Mouse (Mus musculus): Measurements from ENCODE around the gene Ccdc71.

The Ccdc71 gene

DNA sequence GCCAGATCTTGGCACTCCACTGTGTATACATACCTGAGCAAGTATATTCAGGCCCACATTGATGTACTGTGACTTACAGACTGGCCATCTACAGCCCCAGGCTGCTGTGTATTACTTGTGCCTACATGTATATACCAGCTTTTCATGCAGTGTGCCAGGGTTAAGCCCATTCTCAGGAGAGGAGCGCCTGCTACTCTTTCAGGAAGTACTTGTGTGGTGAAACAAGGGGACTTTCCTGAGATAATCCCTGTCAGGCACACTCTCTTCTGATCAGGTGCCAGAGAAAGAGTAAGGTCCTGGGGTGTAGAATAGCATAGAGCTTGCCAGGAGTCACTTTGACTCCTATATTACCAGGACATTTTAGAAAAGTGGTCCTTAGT is 398 bp upstream of the Ccdc71 start:
- no peak for DNase-seq (ENCODE audit: low spot score in 2 of 2)

GRCm38 (mm10) chr9:108461181-108461631 is 879 bp downstream of the Ccdc71 start, which contains the start of gene Klhdc8b:
TSS of gene Klhdc8b (minus strand) at chr9:108461581.
- DNase-seq (ENCODE audit: low spot score in 2 of 2), result no peak

DNA sequence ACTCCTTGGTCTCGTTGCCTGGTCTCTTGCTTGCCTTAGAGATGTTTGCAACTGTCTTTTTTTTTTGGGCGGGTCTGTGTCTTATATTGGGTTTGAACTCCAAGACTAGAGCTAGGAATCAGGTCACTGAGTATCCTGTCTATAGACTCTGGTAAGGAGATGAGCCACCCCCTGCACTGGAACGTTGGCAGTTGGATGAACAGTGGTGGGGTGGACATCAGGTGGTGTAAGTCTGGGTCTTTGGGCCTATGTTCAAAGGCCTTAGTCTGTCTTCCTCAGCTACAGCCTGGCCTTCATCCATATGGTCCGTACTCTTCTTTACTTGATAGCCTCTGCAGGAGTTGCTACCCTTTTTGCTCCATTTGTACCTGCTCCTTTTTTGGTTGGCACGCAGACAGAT is 1.3 kb downstream of the Ccdc71 start:
- DNase-seq (ENCODE audit: low spot score in 2 of 2), result no peak

GRCm38 (mm10) chr9:108462192-108462591 is 1.9 kb downstream of the Ccdc71 start:
- no peak for DNase-seq (ENCODE audit: low spot score in 2 of 2)

- DNase-seq (ENCODE audit: low spot score in 2 of 2), result no peak
Observed at GRCm38 (mm10) chr9:108463713-108464112, 3.4 kb downstream of the Ccdc71 start.

- DNase-seq (ENCODE audit: low spot score in 2 of 2), result no peak
Observed at GRCm38 (mm10) chr9:108466219-108466618, 5.9 kb downstream of the Ccdc71 start.

DNA sequence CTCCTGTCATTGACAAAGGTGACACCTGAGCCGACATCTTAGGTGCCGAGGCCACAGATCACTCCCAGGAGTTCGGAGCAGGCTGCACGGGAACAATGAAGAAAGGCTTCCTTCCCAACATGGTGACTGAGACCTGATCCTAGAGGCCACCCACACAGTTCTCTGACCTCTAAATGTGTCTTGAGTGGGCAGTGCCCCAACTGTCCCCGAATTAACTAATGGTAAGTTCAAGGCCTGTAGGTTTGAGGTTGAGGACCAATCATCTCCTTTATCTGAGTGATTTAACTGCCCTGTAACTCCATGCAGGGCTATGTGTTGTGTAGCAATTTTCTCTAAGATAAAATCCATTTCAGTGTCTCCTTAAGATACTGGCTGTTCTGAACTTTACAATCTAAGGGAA is 9.1 kb downstream of the Ccdc71 start:
- no peak for DNase-seq (ENCODE audit: low spot score in 2 of 2)

GRCm38 (mm10) chr9:108469845-108470244 is 9.5 kb downstream of the Ccdc71 start:
- no peak for DNase-seq (ENCODE audit: low spot score in 2 of 2)

DNA sequence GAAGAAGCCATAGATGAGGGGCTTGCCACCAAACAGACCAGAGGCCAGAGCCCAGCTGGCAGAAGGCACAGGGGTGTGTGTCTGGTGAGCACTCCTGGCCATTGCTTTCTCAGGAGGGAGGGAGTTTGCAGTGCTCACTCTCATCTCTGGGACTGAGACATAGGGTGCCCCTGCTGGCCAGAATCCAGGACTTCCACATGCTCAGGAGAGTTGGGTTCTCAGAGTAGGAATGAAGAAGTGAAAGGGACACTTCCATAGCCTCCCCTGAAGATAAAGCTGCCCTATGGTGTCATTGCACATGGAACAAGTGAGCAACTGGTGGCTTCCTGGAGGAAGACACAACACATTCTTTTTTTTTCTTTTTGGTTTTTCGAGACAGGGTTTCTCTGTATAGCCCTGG is 14.2 kb downstream of the Ccdc71 start:
- DNase-seq (ENCODE audit: low spot score in 2 of 2), result no peak

- no peak for DNase-seq (ENCODE audit: low spot score in 2 of 2)
Observed at GRCm38 (mm10) chr9:108478638-108479156, 18.4 kb downstream of the Ccdc71 start.

DNA sequence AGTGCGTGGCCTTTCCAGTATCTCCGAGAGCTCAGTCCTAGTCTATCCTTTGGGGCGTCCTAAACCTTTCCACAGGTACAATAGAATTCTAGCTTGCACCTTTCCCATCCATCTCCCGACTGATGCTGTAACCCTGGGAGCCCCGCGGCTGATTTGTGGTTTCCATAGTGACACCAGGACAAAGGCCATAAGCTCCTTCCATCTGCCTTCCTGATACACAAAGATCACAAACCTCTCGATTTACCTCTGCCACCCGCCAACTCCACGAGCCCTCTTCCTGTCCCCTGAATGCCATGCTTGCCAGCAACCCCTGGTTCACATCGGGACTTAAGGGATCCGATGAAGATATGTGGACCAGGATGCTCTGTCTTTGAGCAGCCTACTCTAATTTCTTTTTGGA is 18.9 kb downstream of the Ccdc71 start:
- no peak for DNase-seq (ENCODE audit: low spot score in 2 of 2)

DNA sequence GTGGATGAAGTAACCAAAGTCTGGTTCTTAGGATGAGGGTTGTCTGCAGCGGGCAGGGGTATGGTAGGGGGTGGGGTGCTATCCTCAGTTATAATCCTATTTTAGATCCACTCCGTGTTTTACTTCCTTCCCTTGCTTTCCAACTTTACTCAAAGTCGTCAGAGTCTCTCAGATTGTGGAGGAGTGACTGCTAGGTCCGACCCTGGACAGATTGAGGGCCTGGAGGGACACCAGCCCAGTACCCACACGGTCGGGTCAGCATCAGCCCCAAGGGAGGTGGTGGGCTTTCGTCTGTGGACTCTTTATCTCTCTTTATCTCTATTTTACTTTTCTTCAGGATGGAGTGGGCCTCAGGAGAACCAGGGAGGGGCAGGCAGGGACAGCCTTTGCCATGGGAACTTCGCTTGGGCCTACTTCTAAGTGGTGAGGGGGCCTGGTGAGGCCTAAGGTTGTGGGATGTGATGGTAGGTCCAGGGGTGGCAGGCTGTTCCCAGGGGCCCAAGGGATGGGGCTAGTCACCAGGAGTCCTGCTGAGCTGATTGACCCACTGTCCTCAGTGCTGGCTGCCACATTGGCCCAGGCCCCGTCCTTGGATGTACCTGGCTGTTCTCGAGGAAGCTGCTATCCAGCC is 19.5 kb downstream of the Ccdc71 start, which contains the start of gene Lamb2:
Gene Lamb2, plus strand, starts transcription at position 16 of the 631 bp plus-strand sequence.
- DNase-seq (ENCODE audit: low spot score in 2 of 2), result no peak

- DNase-seq (ENCODE audit: low spot score in 2 of 2), result no peak
Observed at GRCm38 (mm10) chr9:108480813-108481519, 20.6 kb downstream of the Ccdc71 start.

DNA sequence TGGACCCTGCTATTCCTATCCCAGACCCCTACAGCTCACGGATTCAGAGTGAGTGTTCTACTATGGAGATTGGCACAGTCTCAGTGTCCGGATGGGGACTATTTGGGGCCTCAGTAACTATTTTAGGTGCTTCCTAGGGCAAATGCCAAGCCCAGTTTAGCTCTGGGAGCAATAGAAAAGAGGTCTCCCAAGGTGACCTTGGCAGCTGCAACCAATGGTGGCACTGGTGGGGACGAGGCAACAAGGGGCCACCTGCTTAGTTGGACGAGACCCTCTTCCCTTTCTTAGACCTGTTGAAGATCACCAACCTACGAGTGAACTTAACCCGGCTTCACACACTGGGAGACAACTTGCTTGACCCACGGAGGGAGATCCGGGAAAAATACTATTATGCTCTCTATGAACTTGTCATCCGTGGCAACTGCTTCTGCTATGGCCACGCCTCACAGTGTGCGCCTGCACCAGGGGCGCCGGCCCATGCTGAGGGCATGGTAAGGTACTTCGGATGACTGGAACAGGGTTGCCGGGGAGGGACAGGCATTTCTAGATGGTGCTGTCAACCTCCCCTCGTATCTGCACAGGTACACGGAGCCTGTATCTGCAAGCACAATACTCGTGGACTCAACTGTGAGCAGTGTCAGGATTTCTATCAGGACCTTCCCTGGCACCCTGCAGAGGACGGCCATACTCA is 21.3 kb downstream of the Ccdc71 start:
- DNase-seq (ENCODE audit: low spot score in 2 of 2), result no peak

DNA sequence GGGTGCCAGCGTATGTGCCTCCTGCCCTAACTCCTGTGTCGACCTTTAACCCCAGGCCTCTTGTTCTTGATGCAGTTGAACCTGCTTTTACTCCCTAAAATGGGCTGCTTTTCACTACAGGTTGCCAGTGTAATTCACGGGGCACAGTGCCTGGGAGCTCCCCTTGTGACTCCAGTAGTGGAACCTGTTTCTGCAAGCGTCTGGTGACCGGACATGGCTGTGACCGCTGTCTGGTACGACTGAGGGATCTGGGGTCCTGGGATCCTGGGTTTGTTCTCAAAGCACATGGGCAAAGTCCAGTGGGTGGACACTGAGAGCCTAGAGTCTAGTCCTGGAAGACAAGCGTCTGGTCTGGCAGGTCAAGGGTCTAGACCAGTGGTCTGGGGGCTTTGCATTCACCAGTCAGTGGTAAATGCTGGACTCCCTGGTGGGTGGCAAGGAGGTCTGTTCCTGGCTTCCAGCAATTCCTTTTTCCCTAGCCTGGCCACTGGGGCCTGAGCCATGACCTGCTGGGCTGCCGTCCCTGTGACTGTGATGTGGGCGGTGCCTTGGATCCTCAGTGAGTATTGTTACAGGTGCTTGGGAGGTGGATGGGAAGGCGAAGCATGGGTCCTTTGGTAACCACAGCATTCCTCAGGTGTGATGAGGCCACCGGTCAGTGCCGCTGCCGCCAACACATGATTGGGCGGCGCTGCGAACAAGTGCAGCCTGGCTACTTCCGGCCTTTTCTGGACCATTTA is 22.9 kb downstream of the Ccdc71 start:
- DNase-seq (ENCODE audit: low spot score in 2 of 2), result no peak

GRCm38 (mm10) chr9:108484021-108484420 is 23.7 kb downstream of the Ccdc71 start:
- no peak for DNase-seq (ENCODE audit: low spot score in 2 of 2)

- no peak for DNase-seq (ENCODE audit: low spot score in 2 of 2)
Observed at GRCm38 (mm10) chr9:108485301-108485875, 25.1 kb downstream of the Ccdc71 start.

GRCm38 (mm10) chr9:108486973-108487530 is 26.7 kb downstream of the Ccdc71 start:
- no peak for DNase-seq (ENCODE audit: low spot score in 2 of 2)

DNA sequence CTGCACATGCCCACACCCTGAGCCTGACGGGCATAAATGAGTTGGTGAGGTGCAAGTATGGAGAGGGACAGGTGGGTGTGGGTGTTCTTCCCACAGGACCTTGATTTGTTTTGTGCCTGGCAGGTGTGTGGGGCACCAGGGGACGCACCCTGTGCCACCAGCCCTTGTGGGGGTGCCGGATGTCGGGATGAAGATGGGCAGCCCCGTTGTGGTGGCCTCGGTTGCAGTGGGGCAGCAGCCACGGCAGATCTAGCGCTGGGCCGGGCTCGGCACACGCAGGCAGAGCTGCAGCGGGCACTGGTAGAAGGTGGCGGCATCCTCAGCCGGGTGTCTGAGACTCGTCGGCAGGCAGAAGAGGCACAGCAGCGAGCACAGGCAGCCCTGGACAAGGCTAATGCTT is 28.1 kb downstream of the Ccdc71 start:
- no peak for DNase-seq (ENCODE audit: low spot score in 2 of 2)

GRCm38 (mm10) chr9:108489215-108489614 is 28.9 kb downstream of the Ccdc71 start:
- no peak for DNase-seq (ENCODE audit: low spot score in 2 of 2)
